Mouse (Mus musculus) v-Abl transformed pro-B cells (cell line): ENCODE data around the gene Ppp1r10.

Experiments
- in situ Hi-C, 2 experiments: fragments of 400-800 bp; cut with MboI; formaldehyde crosslinking; loops; one replicate each; pipeline ENCODE4 v1.15.1; 2025; ENCODE audit not compliant: unreplicated experiment in 2 of 2

Gene Ppp1r10

DNA sequence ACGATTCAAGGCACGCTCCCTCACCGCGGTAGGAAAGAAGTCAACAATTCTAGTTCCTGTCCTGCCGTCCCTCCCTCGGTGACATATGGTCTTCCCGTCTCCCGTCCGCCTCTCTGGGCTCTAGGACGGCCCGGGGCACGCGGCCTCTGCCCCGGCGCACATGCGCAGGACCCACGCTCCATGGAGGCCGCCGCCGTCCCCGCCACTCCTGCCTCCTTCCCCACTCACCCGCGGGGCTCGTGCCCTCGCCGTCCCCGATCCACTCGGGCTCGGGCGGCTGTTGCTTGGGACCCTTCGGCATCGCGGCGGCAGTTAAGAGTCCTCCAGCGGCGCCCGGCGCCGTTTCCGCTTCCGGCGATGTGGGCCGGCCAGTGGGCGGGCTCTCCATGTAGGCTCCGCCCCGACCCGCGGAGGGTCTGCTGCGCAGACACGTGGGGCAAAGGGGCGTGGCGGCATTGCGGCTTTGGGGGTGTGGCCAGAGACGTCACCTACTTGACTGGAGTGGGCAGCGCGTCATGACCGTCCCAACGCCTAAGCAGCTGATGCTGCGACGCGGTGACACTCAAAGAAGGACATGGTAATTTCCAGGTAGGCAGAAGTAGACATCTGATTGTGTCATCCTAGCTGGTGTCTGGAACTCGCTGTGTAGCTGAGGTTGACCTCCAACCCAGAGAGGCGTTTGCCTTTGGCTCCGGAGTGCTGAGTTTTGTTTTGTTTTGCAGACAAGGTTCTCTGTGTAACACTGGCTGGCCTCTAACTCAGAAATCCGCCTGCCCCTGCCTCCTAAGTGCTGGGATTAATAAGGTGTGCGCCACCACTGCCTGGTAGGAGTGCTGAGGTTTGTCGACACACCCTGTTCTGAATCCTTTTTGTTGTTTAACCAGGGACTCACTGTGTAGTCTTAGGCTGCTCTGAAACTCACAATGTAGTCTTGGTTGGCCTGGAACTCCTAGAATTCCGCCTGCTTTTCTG lies 53.5 kb downstream of the Ppp1r10 start, which contains the start of gene Abcf1:
Gene Abcf1 (minus strand): TSS at position 344 of the 972 bp plus-strand sequence.
- in situ Hi-C loops: loop anchor here (25.0 kb wide), 2 partner anchors 443 to 993 kb away; partner anchors contain the start of genes Ppp1r11 (in 1 of the 2), Znrd1 (in 1 of the 2) and Znrd1as (in 1 of the 2)

DNA sequence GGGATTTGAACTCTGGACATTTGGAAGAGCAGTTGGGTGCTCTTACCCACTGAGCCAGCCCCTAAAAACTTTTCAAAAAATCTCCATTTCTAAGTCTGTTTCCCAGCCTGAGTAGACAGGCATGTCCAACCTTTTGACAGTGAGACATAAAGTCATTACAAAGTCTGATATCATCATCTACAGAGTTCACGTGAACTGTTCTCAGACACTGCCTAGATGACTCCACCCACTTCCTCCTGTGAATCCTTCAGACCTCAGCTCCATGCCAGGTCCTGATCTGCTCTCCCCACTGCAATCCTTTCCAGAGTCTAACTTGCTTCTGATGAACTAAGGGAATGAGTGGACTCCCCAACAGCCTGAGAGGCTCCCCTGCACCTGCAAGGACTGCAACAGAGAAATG lies 55.9 kb downstream of the Ppp1r10 start:
- in situ Hi-C loops: loop anchor here (25.0 kb wide), 2 partner anchors 440 to 990 kb away; partner anchors contain the start of genes Ppp1r11 (in 1 of the 2), Znrd1 (in 1 of the 2) and Znrd1as (in 1 of the 2)

DNA sequence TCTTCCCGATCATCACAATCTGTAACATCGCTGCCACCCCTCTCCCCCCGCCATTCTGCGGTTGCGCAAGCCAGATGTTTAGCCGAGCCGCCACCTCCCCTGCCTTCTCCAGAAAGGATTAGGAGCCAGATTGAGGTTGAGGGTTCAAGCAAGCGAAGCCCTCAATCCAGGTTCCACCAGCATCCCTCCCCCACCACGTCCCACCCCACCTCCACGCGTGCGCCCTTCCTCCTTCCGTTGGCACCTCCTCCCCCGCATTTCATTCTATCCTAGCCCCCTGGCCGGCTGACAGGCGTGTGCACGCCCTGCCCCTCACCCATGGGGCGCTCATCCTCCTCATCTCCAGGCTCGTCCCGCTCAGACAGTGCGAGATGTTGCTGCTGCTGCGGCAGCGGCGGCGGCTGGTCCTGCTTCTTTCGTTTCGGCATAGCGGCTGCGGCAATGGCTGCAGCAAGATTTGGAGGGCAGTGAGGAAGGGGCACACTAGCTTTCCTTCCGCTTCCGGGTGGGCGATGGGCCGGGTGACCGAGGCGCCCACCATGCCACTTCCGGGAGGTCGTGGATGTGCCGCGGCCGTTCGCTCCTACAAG lies 62.7 kb downstream of the Ppp1r10 start:
- in situ Hi-C loops: no loop called here

DNA sequence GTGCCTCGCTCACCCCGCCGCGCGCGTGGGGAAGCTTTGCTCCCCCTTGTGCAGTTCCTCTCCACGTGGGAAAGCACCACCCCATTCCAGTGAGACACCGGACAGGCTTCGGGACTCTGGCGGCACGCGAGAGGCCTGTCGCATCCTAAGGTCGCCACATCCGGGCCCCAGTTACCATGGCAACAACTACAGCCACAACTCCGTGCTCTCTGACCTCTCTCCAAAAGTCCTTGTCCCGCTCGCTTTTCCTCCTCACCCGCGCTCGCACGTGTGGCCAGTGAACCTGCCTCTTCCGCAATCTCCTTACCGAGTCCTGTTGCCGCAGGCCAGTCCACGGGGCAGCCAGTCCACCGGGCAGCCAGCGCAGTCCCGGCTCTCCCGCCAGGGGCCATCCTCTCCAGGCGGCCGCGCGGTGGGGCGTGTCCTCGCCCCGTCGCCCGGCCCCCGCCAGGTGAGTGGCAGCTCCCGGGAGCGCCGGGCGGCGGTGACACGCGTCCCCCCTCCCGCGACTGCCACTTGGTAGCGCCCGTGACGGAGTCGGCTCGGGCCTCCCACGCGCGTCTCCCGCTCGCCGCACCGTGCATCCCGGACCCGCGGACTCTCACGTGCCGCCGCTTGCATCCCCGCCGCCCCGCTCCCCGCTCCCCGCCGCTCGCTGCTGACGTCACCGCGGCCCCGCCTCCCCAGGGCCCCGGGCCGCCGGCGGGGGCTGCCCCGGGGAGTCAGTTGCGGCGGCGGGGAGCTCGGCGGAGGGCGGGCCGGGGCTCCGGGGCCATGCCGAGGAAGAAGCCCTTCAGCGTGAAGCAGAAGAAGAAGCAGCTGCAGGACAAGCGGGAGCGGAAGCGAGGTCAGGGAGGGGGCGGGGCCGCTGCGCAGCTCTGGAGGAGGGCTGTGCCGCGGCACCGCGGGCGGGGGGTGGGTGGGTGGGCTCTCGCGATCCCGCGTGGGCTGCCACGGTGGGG lies 63.4 kb downstream of the Ppp1r10 start, which contains the start of the genes Gnl1 and Prr3:
Gene Gnl1 (plus strand): TSS at position 451 of the 962 bp plus-strand sequence.
Gene Prr3 (minus strand): TSS at position 836 of the 962 bp plus-strand sequence.
- in situ Hi-C loops: loop anchor here in 1 of 2 experiments (10.0 kb wide), 1 partner anchor 145 kb away; the partner anchor contains the start of gene Tubb5

DNA sequence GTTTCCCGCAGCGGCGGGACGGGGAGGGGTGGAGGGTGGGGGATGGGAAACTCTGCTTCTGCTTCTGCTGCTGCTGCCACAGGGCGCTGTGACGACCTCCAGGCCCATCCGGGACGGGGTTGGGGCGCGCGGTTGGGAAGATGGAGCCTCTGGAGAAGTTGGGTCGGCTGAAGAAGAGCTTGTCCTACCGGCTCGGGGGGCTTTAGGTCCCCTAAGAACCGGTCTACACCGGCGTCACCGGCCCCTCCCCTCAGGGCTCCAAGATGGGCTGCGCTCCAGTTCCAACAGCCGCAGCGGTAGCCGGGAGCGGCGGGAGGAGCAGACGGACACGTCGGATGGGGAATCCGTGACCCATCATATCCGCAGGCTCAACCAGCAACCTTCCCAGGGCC lies 64.1 kb downstream of the Ppp1r10 start:
- in situ Hi-C loops: loop anchor here in 1 of 2 experiments (10.0 kb wide), 1 partner anchor 146 kb away; the partner anchor contains the start of gene Tubb5

DNA sequence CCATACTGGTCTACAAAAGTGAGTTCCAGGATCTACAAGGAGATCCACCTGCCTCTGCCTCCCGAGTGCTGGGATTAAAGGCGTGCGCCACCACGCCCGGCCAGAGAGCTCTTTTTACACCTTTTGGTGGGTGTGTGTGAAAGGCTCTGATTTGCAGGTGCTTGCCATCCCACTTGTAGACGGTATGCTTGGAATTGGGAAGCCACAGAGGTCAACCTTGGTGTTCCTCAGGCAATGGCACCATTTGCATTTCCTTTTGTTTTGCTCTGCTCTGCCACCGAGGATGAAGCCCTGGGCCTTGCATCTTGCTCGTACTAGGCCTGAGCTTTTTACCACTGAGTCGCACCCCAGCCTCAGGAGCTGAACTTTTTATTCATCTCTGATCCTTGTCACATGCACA lies 65.5 kb downstream of the Ppp1r10 start:
- in situ Hi-C loops: loop anchor here in 1 of 2 experiments (10.0 kb wide), 1 partner anchor 147 kb away; the partner anchor contains the start of gene Tubb5
